Mouse (Mus musculus) left cerebral cortex, adult 18-20 months (tissue): ENCODE results near the gene Lor. TPM values are rescaled to one million over a fixed set of nuclear protein-coding genes. Genes with fewer than 3 reads are reported as not detected.
A peak's percentile ranks its signal among the peaks of the same experiment; 100 is the strongest.

Source experiments
- DNase-seq, 2 experiments: peaks; one replicate each; pipeline ENCODE4 v3.0.0; 2021 to 2022; ENCODE audit warnings: low spot score in 2 of 2, mixed read lengths in 1 of 2
- long read RNA-seq, 2 experiments: library from polyadenylated mRNA; stranded (forward); transcript quantifications; one replicate each; pipeline ENCODE4 v2.0.0; 2021
- microRNA-seq, 2 experiments: library from miRNA; unstranded; fragments of <30 nt; microRNA quantifications; one replicate each; pipeline ENCODE4 v1.2.0; 2021
- total RNA-seq, 2 experiments: library from RNA; stranded (reverse); gene quantifications; 2 replicates each; pipeline ENCODE4 v1.2.3; 2021

The Lor gene
- total RNA-seq = 1 to 10 TPM; 2.7 to 3.1 TPM
- long read RNA-seq, experiment 1, partial matches to known transcripts = 21 of 22 reads
- long read RNA-seq, experiment 1, other reads (novel, unspliced or antisense) = 0 of 22 reads
- long read RNA-seq, experiment 2, partial matches to known transcripts = 11 of 11 reads
- long read RNA-seq, experiment 2, other reads (novel, unspliced or antisense) = 0 of 11 reads

- no peak for DNase-seq
Observed at GRCm38 (mm10) chr3:92083042-92083441, at the start of gene Lor. TSS of gene Lor (minus strand) at chr3:92083142.

- DNase-seq = no peak
Observed at GRCm38 (mm10) chr3:92123847-92124246, 40.9 kb upstream of the Lor start, which contains the start of gene Prr9. TSS of gene Prr9 (minus strand) at chr3:92123947.

GRCm38 (mm10) chr3:92120902-92121301 lies 38.0 kb upstream of the Lor start:
- no peak for DNase-seq

DNA sequence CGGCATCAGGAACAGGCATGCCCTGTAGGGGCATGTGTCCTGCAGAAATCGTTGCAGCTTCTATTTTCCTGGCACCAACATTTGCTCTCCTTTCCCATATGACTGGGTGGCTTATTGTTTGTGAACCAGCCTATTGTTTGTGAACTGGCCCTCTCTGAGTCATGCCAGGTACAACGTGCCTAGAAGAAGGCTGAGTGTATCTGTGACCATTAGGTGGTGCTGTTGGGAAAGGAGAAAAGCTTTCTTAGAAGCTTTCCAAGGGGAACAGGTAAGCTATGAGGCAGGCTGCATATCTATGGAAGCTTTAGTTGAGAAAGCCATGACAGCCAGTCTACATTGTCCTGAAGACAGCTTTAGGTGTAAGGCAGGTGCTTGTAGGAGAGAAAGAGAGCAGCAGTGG lies 35.0 kb upstream of the Lor start:
- peak in 1 of 2 experiments; percentile 4 for DNase-seq

- no peak for DNase-seq
Observed at GRCm38 (mm10) chr3:92111526-92111925, 28.6 kb upstream of the Lor start.

GRCm38 (mm10) chr3:92110790-92111189 lies 27.8 kb upstream of the Lor start:
- no peak for DNase-seq

DNA sequence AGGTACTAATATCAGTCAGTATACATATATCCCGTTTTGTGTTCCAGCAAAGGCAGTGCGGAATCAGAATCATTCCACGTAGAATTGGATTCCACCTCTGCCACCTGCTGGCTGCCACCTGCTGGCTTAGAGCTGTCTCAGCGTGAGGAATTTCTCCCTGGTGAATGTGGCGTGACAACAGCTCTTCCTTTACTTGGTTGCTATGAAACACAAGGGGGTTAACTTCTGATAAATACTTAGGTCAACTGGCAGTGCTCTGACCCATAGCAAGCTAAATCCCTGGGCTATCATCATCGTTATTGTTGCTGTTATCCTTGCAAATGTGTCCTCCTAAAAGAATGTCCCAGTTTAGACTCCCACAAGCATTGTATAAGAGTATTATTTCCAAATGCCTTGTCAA lies 23.6 kb upstream of the Lor start:
- peak; percentile 46 to 47 for DNase-seq

GRCm38 (mm10) chr3:92081285-92081931 lies 1.5 kb downstream of the Lor start:
- peak in 1 of 2 experiments; percentile 34 for DNase-seq

DNA sequence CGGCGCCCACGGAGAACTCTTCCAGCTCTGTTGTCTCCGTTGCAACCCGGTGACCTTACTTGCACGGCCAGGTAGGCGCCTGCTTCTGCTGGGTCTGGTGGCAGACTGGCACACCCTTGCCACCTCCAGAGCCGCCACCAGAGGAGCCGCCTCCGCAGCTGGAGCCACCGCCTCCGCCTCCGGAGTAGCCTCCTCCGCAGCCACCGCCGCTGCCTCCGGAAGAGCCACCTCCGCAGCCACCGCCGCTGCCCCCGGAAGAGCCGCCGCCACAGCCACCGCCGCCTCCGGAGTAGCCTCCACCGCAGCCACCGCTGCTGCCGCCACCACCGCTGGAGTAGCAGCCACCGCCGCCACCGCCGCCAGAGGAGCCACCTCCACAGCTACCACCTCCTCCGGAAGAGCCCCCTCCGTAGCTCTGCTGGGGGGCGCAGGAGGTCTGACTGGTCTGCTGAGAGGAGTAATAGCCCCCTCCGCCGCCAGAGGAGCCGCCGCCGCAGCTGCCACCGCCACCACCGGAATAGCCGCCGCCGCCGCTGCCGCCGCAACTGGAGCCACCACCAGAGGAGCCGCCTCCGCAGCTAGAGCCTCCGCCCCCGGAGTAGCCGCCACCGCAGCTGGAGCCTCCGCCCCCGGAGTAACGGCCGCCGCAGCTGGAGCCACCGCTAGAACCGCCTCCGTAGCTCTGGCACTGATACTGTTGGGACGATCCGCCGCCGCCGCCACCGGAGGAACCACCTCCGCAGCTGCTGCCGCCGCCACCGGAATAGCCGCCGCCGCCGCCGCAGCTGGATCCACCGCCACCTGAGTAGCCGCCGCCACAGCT lies 2.3 kb downstream of the Lor start:
- peak; percentile 62 to 72 for DNase-seq

- peak in 1 of 2 experiments; percentile 42 for DNase-seq
Observed at GRCm38 (mm10) chr3:92050382-92051054, 32.4 kb downstream of the Lor start.

DNA sequence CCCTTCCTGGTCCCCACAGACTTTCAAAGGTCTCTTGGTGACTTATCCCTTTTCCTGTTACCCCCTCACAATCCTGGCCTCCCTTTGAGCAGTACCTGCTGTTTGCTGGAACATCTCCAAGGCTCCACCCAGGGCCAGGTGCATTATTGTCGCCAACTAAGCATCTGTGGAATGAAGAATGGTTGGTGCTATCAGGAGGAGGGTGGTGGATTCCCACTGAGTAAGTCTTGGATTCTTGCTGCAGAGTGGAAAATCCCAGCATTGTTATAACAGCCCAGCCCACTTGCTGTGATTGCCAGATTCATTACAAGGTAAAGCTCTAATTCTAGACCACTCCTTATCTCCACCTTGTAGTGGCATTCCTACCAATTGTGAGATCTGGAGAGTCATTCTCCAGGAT lies 49.0 kb downstream of the Lor start:
- no peak for DNase-seq

- DNase-seq = no peak
Observed at GRCm38 (mm10) chr3:92033203-92033602, 49.7 kb downstream of the Lor start.

Small RNA genes lying within 50 kb of the gene (microRNA-seq; reads per million reads assigned to microRNA genes)
- 0 reads per million in 2 experiments for gene Gm25145

Other genes with a start within 250 kb of the Lor start
- not detected for gene Pglyrp3, start 68.6 kb downstream of the Lor start, total RNA-seq
- gene Prr9, start 40.8 kb upstream of the Lor start, total RNA-seq = not detected
- gene Lelp1, start 59.6 kb upstream of the Lor start, total RNA-seq = not detected
- not detected for gene Sprr2a1, start 132.7 kb upstream of the Lor start, total RNA-seq
- not detected for gene Sprr2a2, start 132.8 kb upstream of the Lor start, total RNA-seq
- not detected for gene Sprr2a3, start 202.3 kb upstream of the Lor start, total RNA-seq
- not detected for gene Sprr2b, start 233.5 kb upstream of the Lor start, total RNA-seq